Mouse (Mus musculus) thymus, adult 2 months (tissue): Measurements from ENCODE around the gene Arid1a. TPM values are rescaled to one million over a fixed set of nuclear protein-coding genes. Genes with fewer than 3 reads are reported as not detected.
"Not testable (repeated sequence)": the region's sequence is repeated elsewhere in the genome, so short reads cannot be mapped to it uniquely, and the experiment has no call there.

ENCODE experiments used
- DNase-seq: peaks from one replicate; pipeline ENCODE4 v3.0.0; 2021
- H3K27ac ChIP-seq: fragments of 200-500 bp; 2 replicates; pipeline ENCODE4 v1.5.1; 2012; ENCODE audit warnings: low read length, control low read depth; ENCODE audit not compliant: control insufficient read depth, insufficient read depth
- H3K27me3 ChIP-seq: fragments of 200-500 bp; 2 replicates; pipeline ENCODE4 v1.6.1; 2012; ENCODE audit warnings: mild to moderate bottlenecking, low read length, moderate library complexity, mixed read lengths; ENCODE audit not compliant: control insufficient read depth, insufficient read depth
- H3K36me3 ChIP-seq: fragments of 200-500 bp; 2 replicates; pipeline ENCODE4 v1.6.1; 2012; ENCODE audit warnings: mild to moderate bottlenecking, low read length, moderate library complexity; ENCODE audit not compliant: control insufficient read depth, insufficient read depth
- H3K4me1 ChIP-seq: fragments of 200-500 bp; replicated peaks from 2 replicates; pipeline ENCODE4 v1.6.1; 2012; ENCODE audit warnings: low read length; ENCODE audit not compliant: control insufficient read depth, insufficient read depth
- H3K4me3 ChIP-seq: fragments of 200-500 bp; 2 replicates; pipeline ENCODE4 v1.5.1; 2012; ENCODE audit warnings: mild to moderate bottlenecking, low read length, control low read depth, moderate library complexity; ENCODE audit not compliant: control insufficient read depth, insufficient read depth
- CTCF ChIP-seq: fragments of 200-500 bp; IDR thresholded peaks from 2 replicates; pipeline ENCODE4 v1.5.1; 2012; ENCODE audit warnings: mild to moderate bottlenecking, control low read depth, low read length, moderate library complexity, borderline replicate concordance; ENCODE audit not compliant: control insufficient read depth, poor library complexity, insufficient read depth; ENCODE audit errors: extremely low read depth
- POLR2A ChIP-seq: fragments of 200-500 bp; IDR thresholded peaks from 2 replicates; pipeline ENCODE4 v1.6.1; 2012; ENCODE audit warnings: mild to moderate bottlenecking, low read length, control low read depth, moderate library complexity; ENCODE audit not compliant: control insufficient read depth, poor library complexity, insufficient read depth; ENCODE audit errors: extremely low read depth
- WGBS: fragments of 180-500 bp; shearing (Covaris S2); methylation state at CpG from one replicate; pipeline ENCODE4 v1.1.7; 2018; 5-methylcytosine and 5-hydroxymethylcytosine counted together
- polyA plus RNA-seq: library from polyadenylated mRNA; depleted of rRNA; stranded (reverse); fragments of >200 nt; gene quantifications from 2 replicates; pipeline ENCODE4 v1.2.3, GENCODE M21; 2012

Gene Arid1a
- polyA plus RNA-seq, 1 experiment: 289 TPM

GRCm38 (mm10) chr4:133651445-133651844 lies 105.1 kb downstream of the Arid1a start:
- TF ChIP-seq POLR2A (no peak), CTCF (no peak)
- Histone ChIP-seq H3K4me3 (no peak overlapping the region), H3K27ac (no peak overlapping the region), H3K4me1 (peaks cover 3% of the 10 kb centered on the region; the same call in 1 of the 2 replicates), H3K36me3 (no peaks in the 10 kb centered on the region), H3K27me3 (no peaks in the 10 kb centered on the region)
- DNase-seq: no peak
- 75% methylated on average over 10 of the region's 10 CpGs for WGBS

- peak; percentile 68; the same call in 1 of the 2 replicates for TF ChIP-seq CTCF
- TF ChIP-seq POLR2A: no peak
- Histone ChIP-seq H3K4me3 (peak within 1 kb of the TSS; percentile 49), H3K27ac (peak within 1 kb of the TSS; percentile 45; the same call in 1 of the 2 replicates), H3K4me1 (peaks cover 3% of the 10 kb centered on the region; the same call in 1 of the 2 replicates), H3K27me3 (no peaks in the 10 kb centered on the region), H3K36me3 (no peaks in the 10 kb centered on the region)
- 34% methylated on average over 7 of the region's 7 CpGs for WGBS
- peak; percentile 91 for DNase-seq
These were observed 106.4 kb downstream of the Arid1a start, which contains the start of gene Zdhhc18 for GRCm38 (mm10) chr4:133649989-133650699. TSS of gene Zdhhc18 (minus strand) at chr4:133650154.

GRCm38 (mm10) chr4:133649464-133649863 lies 107.1 kb downstream of the Arid1a start:
- H3K4me3 ChIP-seq, H3K27ac ChIP-seq, H3K27me3 ChIP-seq, H3K4me1 ChIP-seq, DNase-seq, H3K36me3 ChIP-seq: not testable (repeated sequence)
- WGBS: 82% methylated on average over 5 of the region's 5 CpGs

GRCm38 (mm10) chr4:133645680-133646079 lies 110.9 kb downstream of the Arid1a start:
- whole genome bisulfite sequencing: 88% methylated on average over 21 of the region's 21 CpGs
- TF ChIP-seq CTCF: no peak
- TF ChIP-seq POLR2A: no peak
- Histone ChIP-seq H3K27ac (no peak overlapping the region), H3K27me3 (no peaks in the 10 kb centered on the region), H3K4me3 (no peak overlapping the region), H3K4me1 (peaks cover 3% of the 10 kb centered on the region; the same call in 1 of the 2 replicates), H3K36me3 (no peaks in the 10 kb centered on the region)
- DNase-seq: no peak

GRCm38 (mm10) chr4:133645195-133645594 lies 111.4 kb downstream of the Arid1a start:
- Histone ChIP-seq H3K27me3 (no peaks in the 10 kb centered on the region), H3K4me1 (peaks cover 3% of the 10 kb centered on the region; the same call in 1 of the 2 replicates), H3K4me3 (no peak overlapping the region), H3K27ac (no peak overlapping the region), H3K36me3 (no peaks in the 10 kb centered on the region)
- no peak for DNase-seq
- TF ChIP-seq POLR2A (no peak), CTCF (no peak)
- WGBS: 94% methylated on average over 3 of the region's 3 CpGs

GRCm38 (mm10) chr4:133634043-133634410 lies 122.5 kb downstream of the Arid1a start:
- Histone ChIP-seq H3K27me3 (no peaks in the 10 kb centered on the region), H3K4me1 (peaks cover 32% of the 10 kb centered on the region), H3K27ac (no peak overlapping the region), H3K36me3 (no peaks in the 10 kb centered on the region), H3K4me3 (no peak overlapping the region)
- 84% methylated on average over 5 of the region's 5 CpGs for WGBS
- DNase-seq: no peak
- TF ChIP-seq CTCF (no peak), POLR2A (no peak)
